Comparison of ENCODE assay signal across 24 mouse cellular contexts in genomic region chr3:88100251-88100650, GRCm38 (mm10). TPM values are rescaled to one million over a fixed set of nuclear protein-coding genes. Genes with fewer than 3 reads are reported as not detected.
DNase-seq lines count a peak whose midpoint lies in the region; ATAC-seq and TF ChIP-seq lines count a peak whose summit lies in the region.
"Had no signal": no experiment of that assay in that cellular context is flagged by ENCODE, and none has a peak within 500 bp of the region (broad histone marks: within the 10 kb centered on the region; RNA-seq: fewer than 3 reads in every experiment).

No protein-coding gene starts in this region.

- no peak for ATAC-seq in hindbrain, postnatal 0 days
- ATAC-seq in hindbrain, embryonic 14.5 days (ENCODE audit: low FRiP score) = no peak
- no peak for ATAC-seq in midbrain, embryonic 14.5 days (ENCODE audit: low FRiP score, low TSS enrichment)
- no peak for ATAC-seq in midbrain, embryonic 11.5 days (ENCODE audit: low FRiP score)
- peak; percentile 44 for ATAC-seq in common myeloid progenitor, adult 5-6 weeks (replicated peaks; ENCODE audit: low read depth, poor library complexity, severe bottlenecking)
- no peak for ATAC-seq in intestine, postnatal 0 days
- ATAC-seq: CD4-positive, CD25-positive, alpha-beta regulatory T cell, adult 4 months; hindbrain, embryonic 16.5 days had no signal

- H3K36me3 ChIP-seq in hindbrain, postnatal 0 days (ENCODE audit: insufficient read depth, low read length) = no peaks in the 10 kb centered on the region
- H3K36me3 ChIP-seq in hindbrain, embryonic 14.5 days (replicated peaks; ENCODE audit: control insufficient read depth, insufficient read depth) = no peaks in the 10 kb centered on the region
- peaks cover 5% of the 10 kb centered on the region; the same call in 1 of the 2 replicates for H3K36me3 ChIP-seq in midbrain, embryonic 14.5 days (ENCODE audit: control insufficient read depth, insufficient read depth, low read length)
- peaks cover 8% of the 10 kb centered on the region for H3K36me3 ChIP-seq in midbrain, embryonic 11.5 days (ENCODE audit: control insufficient read depth, insufficient read depth, low read length)
- H3K36me3 ChIP-seq in intestine, postnatal 0 days (ENCODE audit: control insufficient read depth, insufficient read depth) = peaks cover 58% of the 10 kb centered on the region

- no peaks in the 10 kb centered on the region for H3K4me1 ChIP-seq in hindbrain, postnatal 0 days (ENCODE audit: insufficient read depth, low read length)
- H3K4me1 ChIP-seq in hindbrain, embryonic 14.5 days (replicated peaks; ENCODE audit: control insufficient read depth, insufficient read depth, low read length) = no peaks in the 10 kb centered on the region
- no peaks in the 10 kb centered on the region for H3K4me1 ChIP-seq in midbrain, embryonic 14.5 days (ENCODE audit: control insufficient read depth, insufficient read depth, low read length)
- no peaks in the 10 kb centered on the region for H3K4me1 ChIP-seq in midbrain, embryonic 11.5 days (ENCODE audit: control insufficient read depth, insufficient read depth, low read length)
- H3K4me1 ChIP-seq in intestine, postnatal 0 days (replicated peaks; ENCODE audit: control insufficient read depth, insufficient read depth, low read length) = no peaks in the 10 kb centered on the region
- H3K4me1 ChIP-seq: embryonic facial prominence, embryonic 15.5 days; limb, embryonic 12.5 days had no signal

- no peaks in the 10 kb centered on the region for H3K9me3 ChIP-seq in hindbrain, postnatal 0 days (ENCODE audit: low read length)
- H3K9me3 ChIP-seq in hindbrain, embryonic 14.5 days (ENCODE audit: control insufficient read depth, low read length) = no peaks in the 10 kb centered on the region
- H3K9me3 ChIP-seq in midbrain, embryonic 14.5 days (ENCODE audit: control insufficient read depth, low read length) = no peaks in the 10 kb centered on the region
- H3K9me3 ChIP-seq in midbrain, embryonic 11.5 days (ENCODE audit: control insufficient read depth, low read length) = no peaks in the 10 kb centered on the region
- H3K9me3 ChIP-seq in intestine, postnatal 0 days (ENCODE audit: control insufficient read depth) = no peaks in the 10 kb centered on the region
- H3K9me3 ChIP-seq: embryonic facial prominence, embryonic 15.5 days; G1E; limb, embryonic 12.5 days had no signal

- H3K4me3 ChIP-seq in hindbrain, postnatal 0 days (ENCODE audit: low read length) = no peak overlapping the region
- H3K4me3 ChIP-seq in hindbrain, embryonic 14.5 days (replicated peaks; ENCODE audit: low read length) = no peak overlapping the region
- no peak overlapping the region for H3K4me3 ChIP-seq in midbrain, embryonic 14.5 days (replicated peaks; ENCODE audit: low read depth, low read length)
- no peak overlapping the region for H3K4me3 ChIP-seq in midbrain, embryonic 11.5 days (ENCODE audit: low read depth, low read length)
- no peak overlapping the region for H3K4me3 ChIP-seq in intestine, postnatal 0 days (ENCODE audit: low read depth, low read length)
- H3K4me3 ChIP-seq: embryonic facial prominence, embryonic 15.5 days; heart, adult 2 months; left cerebral cortex, adult 2 months; limb, embryonic 12.5 days had no signal

- TF ChIP-seq CTCF in hindbrain, postnatal 0 days (IDR thresholded peaks at IDR 0.05; ENCODE audit: low read depth) = no peak
- TF ChIP-seq CTCF in intestine, postnatal 0 days (IDR thresholded peaks at IDR 0.05; ENCODE audit: low read depth) = no peak

- H3K27me3 ChIP-seq in hindbrain, postnatal 0 days (ENCODE audit: insufficient read depth, low read length) = no peaks in the 10 kb centered on the region
- H3K27me3 ChIP-seq in hindbrain, embryonic 14.5 days (ENCODE audit: control insufficient read depth, insufficient read depth, low read length) = no peaks in the 10 kb centered on the region
- no peaks in the 10 kb centered on the region for H3K27me3 ChIP-seq in midbrain, embryonic 14.5 days (ENCODE audit: control insufficient read depth, insufficient read depth, low read length)
- no peaks in the 10 kb centered on the region for H3K27me3 ChIP-seq in midbrain, embryonic 11.5 days (ENCODE audit: control insufficient read depth, insufficient read depth, low read length)
- H3K27me3 ChIP-seq in intestine, postnatal 0 days (replicated peaks; ENCODE audit: control insufficient read depth, insufficient read depth, low read length) = no peaks in the 10 kb centered on the region
- H3K27me3 ChIP-seq: embryonic facial prominence, embryonic 15.5 days; limb, embryonic 12.5 days had no signal

- H3K9ac ChIP-seq in hindbrain, postnatal 0 days (replicated peaks; ENCODE audit: low read length) = no peak overlapping the region
- no peak overlapping the region for H3K9ac ChIP-seq in hindbrain, embryonic 14.5 days
- H3K9ac ChIP-seq in midbrain, embryonic 14.5 days (replicated peaks; ENCODE audit: low read length) = no peak overlapping the region
- H3K9ac ChIP-seq in midbrain, embryonic 11.5 days (ENCODE audit: low read length) = no peak overlapping the region
- H3K9ac ChIP-seq in intestine, postnatal 0 days (ENCODE audit: low read depth, low read length) = no peak overlapping the region
- H3K9ac ChIP-seq: embryonic facial prominence, embryonic 15.5 days; limb, embryonic 12.5 days; liver, embryonic 14.5 days had no signal

- H3K27ac ChIP-seq in hindbrain, postnatal 0 days = 0 out of 2 replicates have a peak overlapping the region, but pooled peaks have one; percentile 20
- H3K27ac ChIP-seq in hindbrain, embryonic 14.5 days = no peak overlapping the region
- H3K27ac ChIP-seq in midbrain, embryonic 14.5 days (replicated peaks; ENCODE audit: low read depth, low read length) = no peak overlapping the region
- no peak overlapping the region for H3K27ac ChIP-seq in midbrain, embryonic 11.5 days (ENCODE audit: low read depth, low read length)
- no peak overlapping the region for H3K27ac ChIP-seq in intestine, postnatal 0 days (ENCODE audit: low read depth, low read length)
- H3K27ac ChIP-seq: embryonic facial prominence, embryonic 15.5 days; heart, adult 2 months; left cerebral cortex, adult 2 months; limb, embryonic 12.5 days; liver, embryonic 14.5 days had no signal

- WGBS in hindbrain, postnatal 0 days = 45% methylated on average over 3 of the region's 3 CpGs
- 71% methylated on average over 3 of the region's 3 CpGs for WGBS in hindbrain, embryonic 14.5 days
- 87% methylated on average over 3 of the region's 3 CpGs for WGBS in midbrain, embryonic 14.5 days
- 93% methylated on average over 3 of the region's 3 CpGs for WGBS in midbrain, embryonic 11.5 days
- WGBS in intestine, postnatal 0 days = 80% methylated on average over 3 of the region's 3 CpGs

- DNase-seq in hindbrain, postnatal 0 days (ENCODE audit: low spot score) = peak; percentile 51
- DNase-seq in hindbrain, embryonic 14.5 days (ENCODE audit: low spot score) = no peak
- peak; percentile 9 for DNase-seq in midbrain, embryonic 14.5 days
- no peak for DNase-seq in midbrain, embryonic 11.5 days (ENCODE audit: low spot score, missing footprints)
- peak; percentile 63 for DNase-seq in Muller cell, postnatal 12 days (ENCODE audit: inconsistent ontology term)
- DNase-seq: adrenal gland, adult 2 months; cerebellum, adult 18-20 months; gastrocnemius, postnatal 14 days; heart, adult 2 months; kidney, adult 18-20 months; lung, postnatal 10 days had no signal

- H3K4me2 ChIP-seq in hindbrain, postnatal 0 days (ENCODE audit: low read depth, low read length) = no peak overlapping the region
- H3K4me2 ChIP-seq in hindbrain, embryonic 14.5 days (replicated peaks) = no peak overlapping the region
- no peak overlapping the region for H3K4me2 ChIP-seq in midbrain, embryonic 14.5 days (ENCODE audit: low read length)
- H3K4me2 ChIP-seq in midbrain, embryonic 11.5 days = no peak overlapping the region
- no peak overlapping the region for H3K4me2 ChIP-seq in intestine, postnatal 0 days (replicated peaks; ENCODE audit: low read depth)
- H3K4me2 ChIP-seq: embryonic facial prominence, embryonic 15.5 days; limb, embryonic 12.5 days had no signal

RNA-seq across cellular contexts. Expression of gene Iqgap3, which starts 18.5 kb away (rescaled TPM):
- 8.0 and 9.6 TPM in 2 replicates for total RNA-seq in hindbrain, postnatal 0 days (2014; rRNA removed)
- 2.9 and 3.6 TPM in 2 replicates for polyA plus RNA-seq in hindbrain, postnatal 0 days (2015; fragmentation: Nextera tagmentation; extraction: Ambion mirVana)
- 2.4 and 3.1 TPM in 2 replicates for polyA plus RNA-seq in hindbrain, embryonic 14.5 days (2014; fragmentation: Nextera tagmentation; extraction: Ambion mirVana)
- polyA plus RNA-seq in midbrain, embryonic 14.5 days (2014; fragmentation: Nextera tagmentation; extraction: Ambion mirVana) = 2.7 and 3.5 TPM in 2 replicates
- 15.0 and 16.5 TPM in 2 replicates for polyA plus RNA-seq in midbrain, embryonic 11.5 days (2014; fragmentation: Nextera tagmentation; extraction: Ambion mirVana)
- total RNA-seq in common myeloid progenitor, adult 5-6 weeks (2017) = 13.5 and 17.2 TPM in 2 replicates
- 4.3 TPM in 2 replicates for polyA plus RNA-seq in intestine, postnatal 0 days (2015; fragmentation: Nextera tagmentation; extraction: Ambion mirVana)

RNA-seq across cellular contexts. Expression of gene Ttc24, which starts 22.1 kb away (rescaled TPM):
- total RNA-seq in hindbrain, postnatal 0 days (2014; rRNA removed) = not detected in 2 replicates
- polyA plus RNA-seq in hindbrain, postnatal 0 days (2015; fragmentation: Nextera tagmentation; extraction: Ambion mirVana) = not detected in 2 replicates
- polyA plus RNA-seq in hindbrain, embryonic 14.5 days (2014; fragmentation: Nextera tagmentation; extraction: Ambion mirVana) = not detected in 2 replicates
- not detected in 2 replicates for polyA plus RNA-seq in midbrain, embryonic 14.5 days (2014; fragmentation: Nextera tagmentation; extraction: Ambion mirVana)
- not detected in 2 replicates for polyA plus RNA-seq in midbrain, embryonic 11.5 days (2014; fragmentation: Nextera tagmentation; extraction: Ambion mirVana)
- not detected in 2 replicates for total RNA-seq in common myeloid progenitor, adult 5-6 weeks (2017)
- not detected in 2 replicates for polyA plus RNA-seq in intestine, postnatal 0 days (2015; fragmentation: Nextera tagmentation; extraction: Ambion mirVana)
- total RNA-seq: adrenal gland, adult 2 months; gastrocnemius, postnatal 14 days; heart, adult 2 months; heart, postnatal 25 days; layer of hippocampus, adult 18-20 months; left cerebral cortex, adult 2 months had no signal
- polyA plus RNA-seq: adrenal gland, adult 2 months; CD4-positive, CD25-positive, alpha-beta regulatory T cell, adult 4 months; forebrain, embryonic 11.5 days; G1E; heart, adult 2 months; hindbrain, embryonic 16.5 days; limb, embryonic 12.5 days; liver, embryonic 14.5 days; stomach, embryonic 16.5 days had no signal

RNA-seq across cellular contexts. Expression of gene Mef2d, which starts 41.9 kb away (rescaled TPM):
- total RNA-seq in hindbrain, postnatal 0 days (2014; rRNA removed) = 44.0 and 50.3 TPM in 2 replicates
- polyA plus RNA-seq in hindbrain, postnatal 0 days (2015; fragmentation: Nextera tagmentation; extraction: Ambion mirVana) = 13.4 and 19.2 TPM in 2 replicates
- polyA plus RNA-seq in hindbrain, embryonic 14.5 days (2014; fragmentation: Nextera tagmentation; extraction: Ambion mirVana) = 20.4 and 22.4 TPM in 2 replicates
- polyA plus RNA-seq in midbrain, embryonic 14.5 days (2014; fragmentation: Nextera tagmentation; extraction: Ambion mirVana) = 22.3 and 23.7 TPM in 2 replicates
- 9.0 and 10.9 TPM in 2 replicates for polyA plus RNA-seq in midbrain, embryonic 11.5 days (2014; fragmentation: Nextera tagmentation; extraction: Ambion mirVana)
- 32.2 and 46.4 TPM in 2 replicates for total RNA-seq in common myeloid progenitor, adult 5-6 weeks (2017)
- polyA plus RNA-seq in intestine, postnatal 0 days (2015; fragmentation: Nextera tagmentation; extraction: Ambion mirVana) = 15.8 and 16.2 TPM in 2 replicates

RNA-seq across cellular contexts. Expression of gene Naxe, which starts 42.0 kb away (rescaled TPM):
- 87.7 and 90.0 TPM in 2 replicates for total RNA-seq in hindbrain, postnatal 0 days (2014; rRNA removed)
- polyA plus RNA-seq in hindbrain, postnatal 0 days (2015; fragmentation: Nextera tagmentation; extraction: Ambion mirVana) = 172 and 174 TPM in 2 replicates
- polyA plus RNA-seq in hindbrain, embryonic 14.5 days (2014; fragmentation: Nextera tagmentation; extraction: Ambion mirVana) = 152 and 167 TPM in 2 replicates
- 150 and 172 TPM in 2 replicates for polyA plus RNA-seq in midbrain, embryonic 14.5 days (2014; fragmentation: Nextera tagmentation; extraction: Ambion mirVana)
- polyA plus RNA-seq in midbrain, embryonic 11.5 days (2014; fragmentation: Nextera tagmentation; extraction: Ambion mirVana) = 126 and 128 TPM in 2 replicates
- 29.6 and 33.9 TPM in 2 replicates for total RNA-seq in common myeloid progenitor, adult 5-6 weeks (2017)
- polyA plus RNA-seq in intestine, postnatal 0 days (2015; fragmentation: Nextera tagmentation; extraction: Ambion mirVana) = 109 and 118 TPM in 2 replicates

RNA-seq across cellular contexts. Expression of gene Gpatch4, which starts 57.3 kb away (rescaled TPM):
- 6.3 and 9.0 TPM in 2 replicates for total RNA-seq in hindbrain, postnatal 0 days (2014; rRNA removed)
- 31.7 and 33.5 TPM in 2 replicates for polyA plus RNA-seq in hindbrain, postnatal 0 days (2015; fragmentation: Nextera tagmentation; extraction: Ambion mirVana)
- 29.8 and 30.4 TPM in 2 replicates for polyA plus RNA-seq in hindbrain, embryonic 14.5 days (2014; fragmentation: Nextera tagmentation; extraction: Ambion mirVana)
- 22.9 and 30.3 TPM in 2 replicates for polyA plus RNA-seq in midbrain, embryonic 14.5 days (2014; fragmentation: Nextera tagmentation; extraction: Ambion mirVana)
- polyA plus RNA-seq in midbrain, embryonic 11.5 days (2014; fragmentation: Nextera tagmentation; extraction: Ambion mirVana) = 31.8 and 32.9 TPM in 2 replicates
- total RNA-seq in common myeloid progenitor, adult 5-6 weeks (2017) = 49.9 and 65.8 TPM in 2 replicates
- polyA plus RNA-seq in intestine, postnatal 0 days (2015; fragmentation: Nextera tagmentation; extraction: Ambion mirVana) = 13.6 and 16.8 TPM in 2 replicates

Comparison
In these comparisons a context has a peak if more than half of its experiments do, and no peak if none do; other contexts are left out.
1. DNase-seq: peak in hindbrain, postnatal 0 days (single experiment), midbrain, embryonic 14.5 days (single experiment) and Muller cell, postnatal 12 days (single experiment); none in hindbrain, embryonic 14.5 days (single experiment) and midbrain, embryonic 11.5 days (single experiment).